Mouse (Mus musculus) hindbrain, embryonic 15.5 days (tissue): Measurements from ENCODE around the gene Kcnk4. TPM values are rescaled to one million over a fixed set of nuclear protein-coding genes. Genes with fewer than 3 reads are reported as not detected.

Experiments
- ATAC-seq: fragments of 200-750 bp; cut with Nextera tagmentation; 2 replicates; pipeline ENCODE4 v1.8.0; 2017; ENCODE audit warnings: low read depth, moderate number of reproducible peaks, moderate TSS enrichment; ENCODE audit not compliant: low FRiP score
- H3K27ac ChIP-seq: fragments of 300-500 bp; sonication (generic); replicated peaks from 2 replicates; pipeline ENCODE4 v1.5.1; 2015; ENCODE audit warnings: mild to moderate bottlenecking, inconsistent platforms
- H3K27me3 ChIP-seq: fragments of 300-500 bp; sonication (generic); 2 replicates; pipeline ENCODE4 v1.6.1; 2015; ENCODE audit warnings: control low read depth, inconsistent platforms
- H3K36me3 ChIP-seq: fragments of 300-500 bp; sonication (generic); 2 replicates; pipeline ENCODE4 v1.6.1; 2015; ENCODE audit warnings: control low read depth, inconsistent platforms
- H3K4me1 ChIP-seq: fragments of 300-500 bp; sonication (generic); replicated peaks from 2 replicates; pipeline ENCODE4 v1.6.1; 2015; ENCODE audit warnings: control low read depth, inconsistent platforms
- H3K4me2 ChIP-seq: fragments of 300-500 bp; sonication (generic); 2 replicates; pipeline ENCODE4 v1.6.1; 2015; ENCODE audit warnings: moderate library complexity, mild to moderate bottlenecking, inconsistent platforms
- H3K4me3 ChIP-seq: fragments of 300-500 bp; sonication (generic); 2 replicates; pipeline ENCODE4 v1.5.1; 2015; ENCODE audit warnings: mild to moderate bottlenecking, inconsistent platforms
- H3K9ac ChIP-seq: fragments of 300-500 bp; sonication (generic); 2 replicates; pipeline ENCODE4 v1.6.1; 2015; ENCODE audit warnings: inconsistent platforms
- H3K9me3 ChIP-seq: fragments of 300-500 bp; sonication (generic); 2 replicates; pipeline ENCODE4 v1.6.1; 2016; ENCODE audit warnings: control low read depth, inconsistent platforms
- WGBS: fragments of 180-500 bp; shearing (Covaris S2); methylation state at CpG from one replicate; pipeline ENCODE4 v1.1.7; 2015; 5-methylcytosine and 5-hydroxymethylcytosine counted together
- polyA plus RNA-seq: library from polyadenylated mRNA; unstranded; fragments of >200 nt; fragmentation: Nextera tagmentation; extraction: Ambion mirVana; gene quantifications from 2 replicates; pipeline ENCODE4 v1.2.1, GENCODE M21; 2015

Kcnk4 gene
- polyA plus RNA-seq, 1 experiment from 2014 or later = 9.0 TPM

- Histone ChIP-seq H3K27me3 (no peaks in the 10 kb centered on the region), H3K4me2 (no peak overlapping the region), H3K9ac (no peak overlapping the region), H3K4me1 (peaks cover 27% of the 10 kb centered on the region), H3K27ac (no peak overlapping the region), H3K36me3 (no peaks in the 10 kb centered on the region), H3K9me3 (no peaks in the 10 kb centered on the region), H3K4me3 (no peak overlapping the region)
- WGBS = 45% methylated on average over 9 of the region's 9 CpGs
- no peak for ATAC-seq
Observed at GRCm38 (mm10) chr19:6954046-6954445, 19.7 kb upstream of the Kcnk4 start.

- H3K4me3 ChIP-seq = peak overlapping the region; percentile 61
- WGBS = 31% methylated on average over 3 of the region's 3 CpGs
- peak overlapping the region; percentile 95 for H3K27ac ChIP-seq
- H3K27me3 ChIP-seq = no peaks in the 10 kb centered on the region
- 0 out of 2 replicates have a peak overlapping the region, but pooled peaks have one; percentile 48 for H3K9ac ChIP-seq
- peaks cover 27% of the 10 kb centered on the region for H3K4me1 ChIP-seq
- H3K36me3 ChIP-seq = no peaks in the 10 kb centered on the region
- no peaks in the 10 kb centered on the region for H3K9me3 ChIP-seq
- H3K4me2 ChIP-seq = peak overlapping the region; percentile 79
- ATAC-seq = no peak
Observed at GRCm38 (mm10) chr19:6952712-6953037, 18.4 kb upstream of the Kcnk4 start.

- peak overlapping the region; percentile 79 for H3K4me2 ChIP-seq
- peak overlapping the region; percentile 48 for H3K9ac ChIP-seq
- no peaks in the 10 kb centered on the region for H3K9me3 ChIP-seq
- peaks cover 27% of the 10 kb centered on the region for H3K4me1 ChIP-seq
- no peaks in the 10 kb centered on the region for H3K36me3 ChIP-seq
- peak overlapping the region; percentile 95 for H3K27ac ChIP-seq
- H3K27me3 ChIP-seq = no peaks in the 10 kb centered on the region
- H3K4me3 ChIP-seq = peak overlapping the region; percentile 61
- ATAC-seq = peak; percentile 36
- 5% methylated on average over 31 of the region's 31 CpGs for WGBS
Observed at GRCm38 (mm10) chr19:6951994-6952711, 17.8 kb upstream of the Kcnk4 start.

- no peaks in the 10 kb centered on the region for H3K36me3 ChIP-seq
- no peaks in the 10 kb centered on the region for H3K9me3 ChIP-seq
- peaks cover 27% of the 10 kb centered on the region for H3K4me1 ChIP-seq
- peak; percentile 85 for ATAC-seq
- no peaks in the 10 kb centered on the region for H3K27me3 ChIP-seq
- peak overlapping the region; percentile 79 for H3K4me2 ChIP-seq
- H3K4me3 ChIP-seq = peak overlapping the region; percentile 61
- peak overlapping the region; percentile 95 for H3K27ac ChIP-seq
- H3K9ac ChIP-seq = peak overlapping the region; percentile 48
- under 1% methylated on average over 35 of the region's 35 CpGs for WGBS
Observed at GRCm38 (mm10) chr19:6951381-6951968, 17.2 kb upstream of the Kcnk4 start.

GRCm38 (mm10) chr19:6950613-6951153, 16.4 kb upstream of the Kcnk4 start:
- H3K36me3 ChIP-seq = no peaks in the 10 kb centered on the region
- H3K27ac ChIP-seq = peak overlapping the region; percentile 95
- peak overlapping the region; percentile 61 for H3K4me3 ChIP-seq
- H3K4me2 ChIP-seq = peak overlapping the region; percentile 79
- H3K9me3 ChIP-seq = no peaks in the 10 kb centered on the region
- H3K4me1 ChIP-seq = peaks cover 27% of the 10 kb centered on the region
- H3K27me3 ChIP-seq = no peaks in the 10 kb centered on the region
- peak; percentile 27 for ATAC-seq
- WGBS = under 1% methylated on average over 28 of the region's 28 CpGs
- H3K9ac ChIP-seq = peak overlapping the region; percentile 48

GRCm38 (mm10) chr19:6949951-6950350, 15.6 kb upstream of the Kcnk4 start:
- no peak for ATAC-seq
- Histone ChIP-seq H3K4me1 (peaks cover 27% of the 10 kb centered on the region), H3K9me3 (no peaks in the 10 kb centered on the region), H3K9ac (peak overlapping the region; percentile 48), H3K27me3 (no peaks in the 10 kb centered on the region), H3K36me3 (no peaks in the 10 kb centered on the region), H3K4me2 (peak overlapping the region; percentile 79), H3K4me3 (peak overlapping the region; percentile 61), H3K27ac (peak overlapping the region; percentile 95)
- WGBS = 43% methylated on average over 5 of the region's 5 CpGs

- 88% methylated on average over 5 of the region's 5 CpGs for WGBS
- Histone ChIP-seq H3K4me3 (no peak overlapping the region), H3K27me3 (no peaks in the 10 kb centered on the region), H3K4me2 (no peak overlapping the region), H3K9ac (no peak overlapping the region), H3K36me3 (no peaks in the 10 kb centered on the region), H3K27ac (no peak overlapping the region), H3K4me1 (peaks cover 27% of the 10 kb centered on the region), H3K9me3 (no peaks in the 10 kb centered on the region)
- no peak for ATAC-seq
Observed at GRCm38 (mm10) chr19:6949532-6949931, 15.2 kb upstream of the Kcnk4 start.

- WGBS = 71% methylated on average over 4 of the region's 4 CpGs
- no peaks in the 10 kb centered on the region for H3K27me3 ChIP-seq
- no peak overlapping the region for H3K27ac ChIP-seq
Observed at GRCm38 (mm10) chr19:6948186-6948585, 13.9 kb upstream of the Kcnk4 start.

GRCm38 (mm10) chr19:6947742-6948141, 13.4 kb upstream of the Kcnk4 start:
- Histone ChIP-seq H3K27me3 (no peaks in the 10 kb centered on the region), H3K4me3 (no peak overlapping the region), H3K4me2 (no peak overlapping the region), H3K4me1 (peaks cover 31% of the 10 kb centered on the region), H3K9ac (no peak overlapping the region), H3K9me3 (no peaks in the 10 kb centered on the region), H3K27ac (no peak overlapping the region), H3K36me3 (no peaks in the 10 kb centered on the region)
- WGBS = 59% methylated on average over 4 of the region's 4 CpGs
- no peak for ATAC-seq

More at GRCm38 (mm10) chr19:6948186-6948585, 13.9 kb upstream of the Kcnk4 start:
- no peak overlapping the region for H3K4me2 ChIP-seq
- ATAC-seq = no peak
- no peaks in the 10 kb centered on the region for H3K9me3 ChIP-seq
- no peak overlapping the region for H3K4me3 ChIP-seq
- H3K9ac ChIP-seq = no peak overlapping the region
- peaks cover 31% of the 10 kb centered on the region for H3K4me1 ChIP-seq
- no peaks in the 10 kb centered on the region for H3K36me3 ChIP-seq

- 94% methylated on average over 6 of the region's 6 CpGs for WGBS
- Histone ChIP-seq H3K27ac (no peak overlapping the region), H3K9me3 (no peaks in the 10 kb centered on the region), H3K27me3 (no peaks in the 10 kb centered on the region), H3K4me1 (peaks cover 38% of the 10 kb centered on the region), H3K36me3 (no peaks in the 10 kb centered on the region), H3K4me3 (no peak overlapping the region), H3K9ac (no peak overlapping the region), H3K4me2 (peak overlapping the region; percentile 17; the same call in 1 of the 2 replicates)
- ATAC-seq = no peak
Observed at GRCm38 (mm10) chr19:6943709-6944108, 9.4 kb upstream of the Kcnk4 start.

GRCm38 (mm10) chr19:6942764-6943163, 8.4 kb upstream of the Kcnk4 start:
- peak overlapping the region; percentile 97 for H3K27ac ChIP-seq
- peaks cover 48% of the 10 kb centered on the region for H3K4me1 ChIP-seq
- ATAC-seq = peak; percentile 4; the same call in 1 of the 2 replicates
- H3K9ac ChIP-seq = peak overlapping the region; percentile 94
- H3K27me3 ChIP-seq = no peaks in the 10 kb centered on the region
- WGBS = 29% methylated on average over 5 of the region's 5 CpGs
- peak overlapping the region; percentile 98 for H3K4me2 ChIP-seq
- H3K4me3 ChIP-seq = peak overlapping the region; percentile 94
- no peaks in the 10 kb centered on the region for H3K9me3 ChIP-seq
- no peaks in the 10 kb centered on the region for H3K36me3 ChIP-seq

- peaks cover 50% of the 10 kb centered on the region for H3K4me1 ChIP-seq
- 0% methylated on average over 27 of the region's 27 CpGs for WGBS
Observed at GRCm38 (mm10) chr19:6942249-6942691, 8.0 kb upstream of the Kcnk4 start, which contains the start of gene Gpr137. Gene Gpr137, minus strand, starts transcription at chr19:6942480.

More at GRCm38 (mm10) chr19:6942249-6942691, 8.0 kb upstream of the Kcnk4 start, which contains the start of gene Gpr137:
- H3K4me2 ChIP-seq = peak within 1 kb of the TSS; percentile 98
- peak within 1 kb of the TSS; percentile 97 for H3K27ac ChIP-seq
- H3K36me3 ChIP-seq = no peaks in the 10 kb centered on the region
- no peaks in the 10 kb centered on the region for H3K9me3 ChIP-seq
- peak; percentile 82 for ATAC-seq
- H3K9ac ChIP-seq = peak within 1 kb of the TSS; percentile 94
- H3K27me3 ChIP-seq = 0 out of 2 replicates have a peak, but pooled peaks cover 3% of the 10 kb centered on the region
- peak within 1 kb of the TSS; percentile 94 for H3K4me3 ChIP-seq
